Mouse (Mus musculus) gastrocnemius, postnatal 4 days (tissue): ENCODE results near the gene Tmem213. TPM values are rescaled to one million over a fixed set of nuclear protein-coding genes. Genes with fewer than 3 reads are reported as not detected.

Experiments used
- DNase-seq, 2 experiments: peaks; one replicate each; pipeline ENCODE4 v3.0.0; 2021 to 2022; ENCODE audit warnings: low spot score in 2 of 2, mixed read lengths in 2 of 2
- total RNA-seq, 2 experiments: library from RNA; stranded (reverse); gene quantifications; 2 replicates each; pipeline ENCODE4 v1.2.3; 2021

Gene Tmem213
- total RNA-seq, 2 experiments from 2014 or later = not detected

DNA sequence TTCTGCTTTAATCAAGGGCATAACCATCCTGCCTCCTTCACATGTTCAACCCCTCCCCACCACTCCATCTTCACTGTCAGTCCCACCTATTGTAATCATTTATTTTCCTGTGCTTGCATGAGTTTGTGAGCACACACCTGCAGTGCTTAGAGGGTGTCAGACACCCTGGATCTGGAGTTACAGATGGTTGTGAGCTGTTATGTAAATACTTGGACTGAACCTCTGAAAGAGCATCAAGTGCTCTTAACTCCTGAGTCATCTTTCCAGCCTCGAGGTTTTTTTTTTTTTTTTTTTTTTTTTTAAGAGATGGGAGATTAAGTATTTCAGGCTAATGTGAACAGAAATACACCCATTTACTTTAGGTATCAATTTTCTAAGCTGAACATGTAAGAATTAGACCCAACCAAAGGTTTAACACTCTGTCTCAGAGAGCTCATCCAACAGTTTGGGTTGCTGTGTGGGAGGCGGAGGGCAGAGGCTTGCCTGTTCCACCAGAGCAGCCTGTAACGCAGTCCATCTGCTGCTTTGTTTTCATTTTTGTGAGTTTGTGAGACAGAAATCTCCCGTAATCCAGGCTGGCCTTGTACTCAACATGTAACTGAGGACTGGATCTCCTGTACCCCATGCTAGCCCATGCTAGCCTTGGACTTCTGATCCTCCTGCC is 7.2 kb downstream of the Tmem213 start:
- no peak for DNase-seq

DNA sequence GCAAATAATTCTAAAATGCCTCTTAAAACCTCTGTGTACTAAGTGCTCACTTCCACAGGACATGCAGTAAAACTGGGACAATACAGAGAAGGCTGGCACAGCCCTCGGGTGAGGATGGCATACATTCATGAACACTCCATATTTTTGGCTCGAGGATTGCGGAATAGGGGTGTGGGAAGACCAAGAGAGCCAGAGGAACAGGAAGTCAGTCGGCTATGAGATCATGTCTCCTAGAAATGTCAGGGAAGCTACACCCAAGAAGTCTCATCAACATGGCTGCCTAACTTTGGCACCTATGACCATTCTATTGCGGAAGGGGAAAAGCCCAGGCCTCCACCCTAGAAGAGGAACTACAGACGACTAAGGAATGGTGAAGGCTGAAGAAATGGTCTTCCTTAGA is 9.3 kb downstream of the Tmem213 start:
- DNase-seq = no peak

DNA sequence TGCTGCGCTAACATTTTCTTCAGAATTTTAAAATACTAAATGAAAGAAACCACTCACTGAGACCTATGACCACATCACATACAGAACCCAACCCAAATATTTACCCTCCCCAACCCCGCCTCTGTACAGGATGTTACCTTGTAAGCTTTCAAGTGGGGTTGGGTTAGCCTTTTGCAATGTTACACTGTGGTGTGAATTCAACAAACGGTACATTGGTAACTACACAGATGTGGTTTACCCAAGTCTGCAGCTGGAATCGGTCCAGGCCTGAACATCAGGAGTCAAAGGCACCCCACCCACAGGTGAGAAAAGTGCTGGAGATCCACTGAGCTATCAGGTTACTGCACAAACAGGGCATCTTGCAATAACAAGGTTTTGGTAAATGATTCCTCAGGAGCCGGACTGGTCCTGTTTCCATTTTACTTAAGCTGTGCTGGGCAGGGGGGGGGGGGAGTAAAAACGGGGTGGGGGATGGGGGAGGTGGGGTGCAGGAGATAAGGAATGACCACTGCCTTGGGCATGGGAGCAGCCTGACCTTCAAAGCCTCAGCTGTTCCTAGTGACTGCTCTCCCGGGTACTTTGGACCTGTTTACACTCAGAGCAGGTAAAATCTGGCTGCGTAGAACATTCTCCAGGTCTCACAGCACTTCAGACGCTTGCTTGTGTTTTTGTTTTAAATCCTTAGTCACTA is 11.8 kb downstream of the Tmem213 start:
- no peak for DNase-seq

DNA sequence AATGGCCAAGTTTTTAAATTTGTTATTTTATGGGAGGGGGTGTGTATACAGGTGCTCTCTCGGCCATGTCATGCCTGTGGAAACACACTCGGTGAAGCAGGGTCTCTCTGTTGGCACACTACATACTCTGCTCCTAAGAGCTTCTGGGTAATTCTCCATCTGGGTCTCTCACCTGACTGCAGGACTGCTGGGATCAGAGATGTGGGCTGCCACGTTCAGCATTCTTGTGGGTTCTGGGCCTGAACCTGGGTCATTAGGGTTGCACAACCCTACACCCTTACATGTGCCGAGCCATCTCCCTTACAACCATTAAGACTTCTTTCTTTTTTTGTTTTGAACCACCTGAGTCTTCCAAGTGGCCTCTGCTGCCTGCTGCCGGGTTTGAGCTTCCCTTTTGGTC is 12.8 kb downstream of the Tmem213 start:
- DNase-seq = no peak

DNA sequence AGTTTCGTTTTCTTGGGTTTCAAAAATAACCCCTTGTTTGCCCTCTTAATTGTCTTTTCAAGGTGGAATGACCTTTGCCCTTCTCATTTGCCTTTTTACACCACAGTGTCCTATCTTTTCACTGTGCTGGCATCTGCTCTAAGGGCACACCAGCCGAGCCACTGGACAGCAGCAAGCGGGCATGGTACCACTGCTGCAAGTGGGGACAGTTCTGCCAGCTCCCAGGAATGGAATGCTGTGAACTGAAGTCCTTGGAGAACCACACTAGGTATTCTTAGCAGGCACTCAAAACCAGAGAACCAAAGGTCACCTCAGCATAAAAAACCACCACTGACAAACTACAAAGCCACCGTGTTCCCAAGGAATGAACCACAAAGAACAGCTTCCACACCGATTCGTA is 13.7 kb downstream of the Tmem213 start:
- no peak for DNase-seq

DNA sequence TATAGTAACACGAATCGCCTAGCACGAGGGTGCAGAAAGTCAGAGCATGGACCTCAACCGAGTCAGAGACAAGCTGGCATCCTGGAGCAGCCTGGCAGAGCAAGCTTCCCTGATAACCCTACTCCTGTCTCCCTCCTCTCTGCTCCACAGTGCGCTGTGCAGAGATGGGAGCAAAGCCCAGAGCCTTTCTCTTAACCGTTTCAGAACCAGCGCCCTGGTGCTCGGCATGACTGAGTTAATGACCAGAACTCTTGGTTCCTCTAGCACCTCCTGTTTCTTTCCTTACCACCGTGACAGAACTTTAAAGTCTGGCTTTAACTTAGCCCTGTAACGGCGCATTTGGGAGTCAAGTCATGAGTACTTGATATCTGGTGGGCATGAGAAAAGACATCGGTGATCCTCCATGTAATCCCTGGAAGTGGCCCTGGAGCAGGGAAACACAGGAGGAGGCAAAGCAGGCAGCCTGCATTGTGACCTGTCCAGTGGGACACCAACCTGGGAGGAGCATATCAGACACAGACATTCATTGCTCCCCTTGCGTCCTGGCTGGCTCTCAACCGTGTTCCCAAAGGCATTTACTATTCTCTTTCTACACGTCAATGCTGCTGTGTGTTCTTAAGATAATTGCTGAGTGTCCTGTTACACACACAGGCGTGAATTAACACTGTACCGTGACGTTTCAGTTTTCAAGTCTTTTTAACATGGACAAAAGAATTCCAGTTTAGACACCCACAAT is 14.6 kb downstream of the Tmem213 start:
- no peak for DNase-seq

DNA sequence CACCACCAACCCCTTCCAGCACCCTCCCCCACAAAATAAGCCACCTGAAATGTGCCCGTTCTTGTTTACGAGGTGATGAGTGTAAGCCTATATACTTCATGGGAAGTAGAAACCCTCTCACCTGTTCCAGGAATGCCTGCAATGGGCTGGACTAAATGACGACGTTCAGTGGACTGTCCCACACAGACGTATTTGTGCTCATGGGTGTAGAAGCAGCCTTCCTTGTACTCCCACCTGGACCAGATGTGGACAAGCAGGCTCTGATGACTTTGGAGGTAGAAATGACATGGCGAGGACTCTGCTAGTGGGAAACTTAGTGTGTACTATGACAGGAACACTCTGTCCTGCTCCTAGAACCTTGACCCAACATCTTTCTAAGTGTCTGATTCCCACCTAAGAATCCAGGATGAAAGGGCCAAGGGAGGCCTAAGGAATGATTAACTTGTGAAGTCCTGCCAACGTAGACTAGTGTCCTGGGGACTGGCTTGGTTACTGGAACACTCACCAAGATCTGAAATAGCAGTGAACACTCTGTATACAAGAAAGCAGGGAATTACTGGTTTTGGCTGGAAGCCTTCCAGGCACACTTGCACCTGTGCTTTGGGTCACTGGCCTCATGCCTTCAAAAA is 15.3 kb downstream of the Tmem213 start, which contains the start of gene Atp6v0a4:
Gene Atp6v0a4 (minus strand): TSS at position 380 of the 629 bp plus-strand sequence.
- DNase-seq = no peak

DNA sequence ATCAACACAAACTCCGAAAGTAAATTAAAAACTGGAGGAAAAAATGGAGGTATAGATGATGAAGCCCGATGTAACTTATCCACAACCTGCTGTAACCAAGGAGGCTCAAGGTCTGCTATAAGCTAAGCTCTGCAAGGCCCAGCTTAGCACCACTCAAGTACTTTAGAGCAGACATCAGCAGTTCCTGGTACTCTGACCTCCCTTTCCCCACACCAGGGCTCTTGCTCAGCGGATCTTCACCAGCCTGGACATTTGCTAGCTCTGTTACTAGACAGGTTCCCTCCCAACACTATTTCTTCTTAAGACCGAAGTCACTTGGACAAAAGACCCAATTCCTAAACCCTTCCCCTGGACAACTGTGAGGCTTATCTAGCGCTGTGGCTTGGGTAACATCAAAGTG is 15.8 kb downstream of the Tmem213 start:
- no peak for DNase-seq

DNA sequence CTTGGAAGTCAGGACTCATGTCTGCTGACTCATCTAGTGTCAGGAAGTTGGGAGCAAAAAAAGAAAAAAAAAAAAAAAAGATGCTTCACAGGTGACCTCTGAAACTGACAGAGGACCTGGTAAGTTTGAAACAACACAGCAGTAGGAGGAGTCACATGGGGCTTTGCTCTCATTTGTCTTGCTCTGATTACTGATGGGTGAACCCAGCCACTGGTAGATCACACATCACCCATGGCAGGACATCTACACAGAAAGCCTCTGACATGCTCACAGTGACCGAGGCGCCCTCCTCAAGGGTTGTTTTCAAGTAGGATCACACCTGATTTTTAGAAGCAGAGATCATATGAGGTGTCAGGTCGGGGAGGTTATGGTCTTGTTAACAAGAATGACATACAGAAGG is 16.4 kb downstream of the Tmem213 start:
- no peak for DNase-seq

DNA sequence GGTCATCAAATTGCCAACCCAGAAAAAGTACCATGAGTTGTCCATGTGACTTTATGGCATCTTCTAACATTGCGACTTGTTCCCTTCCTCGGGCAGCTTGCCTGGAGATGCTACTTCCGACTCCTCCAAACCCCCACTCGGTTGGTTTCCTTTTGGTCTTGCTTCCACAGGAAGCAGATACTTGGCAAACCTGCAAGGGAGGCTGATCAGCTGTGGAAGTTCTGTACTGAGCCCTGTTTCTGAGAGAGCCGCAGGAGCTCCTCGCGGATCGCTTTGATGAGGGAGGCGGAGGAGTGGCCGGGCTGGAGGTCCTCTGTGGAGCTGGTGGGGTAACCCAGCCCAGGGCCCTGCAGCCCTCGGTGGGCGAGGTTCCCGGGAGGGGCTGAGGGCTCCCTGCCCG is 19.1 kb downstream of the Tmem213 start:
- no peak for DNase-seq

DNA sequence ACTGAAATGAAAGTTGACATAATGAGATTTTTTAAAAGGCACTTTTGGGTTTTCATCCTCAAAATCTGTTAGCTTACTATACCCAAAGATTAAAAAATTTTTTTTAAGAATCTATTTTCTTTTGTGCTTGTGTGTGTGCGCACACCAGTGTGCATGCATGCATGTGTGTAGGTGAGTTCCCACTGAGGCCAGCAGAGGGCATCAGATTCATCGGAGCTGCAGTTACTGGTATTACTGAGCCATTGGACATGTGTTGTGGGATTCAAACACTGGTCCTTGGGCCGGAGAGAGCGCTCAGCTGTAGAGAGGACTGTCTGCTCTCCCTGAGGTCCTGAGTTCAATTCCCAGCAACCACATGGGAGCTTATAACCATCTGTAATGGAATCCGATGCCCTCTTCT is 20.8 kb downstream of the Tmem213 start:
- DNase-seq = no peak

DNA sequence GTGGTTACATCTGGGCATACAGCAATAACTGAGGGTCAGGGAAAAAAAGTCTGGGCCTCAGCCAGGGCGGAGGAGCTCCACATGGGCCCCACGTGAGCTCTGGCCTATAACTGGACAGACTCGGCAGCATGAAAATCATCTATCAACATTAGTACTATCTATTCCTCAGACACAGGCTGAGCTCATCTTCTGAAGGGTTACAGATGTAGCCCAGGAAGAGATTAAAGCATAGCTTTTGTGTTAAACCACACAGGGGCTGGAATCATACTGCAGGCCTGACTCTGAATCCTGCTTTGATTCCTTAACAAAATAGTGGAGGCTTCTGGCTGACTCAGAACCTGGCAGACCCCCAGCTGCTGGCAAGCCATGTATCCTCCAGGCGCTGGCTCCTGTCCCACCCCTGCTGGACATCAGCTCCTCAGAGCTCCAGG is 22.8 kb downstream of the Tmem213 start:
- DNase-seq = peak; percentile 55 to 72

DNA sequence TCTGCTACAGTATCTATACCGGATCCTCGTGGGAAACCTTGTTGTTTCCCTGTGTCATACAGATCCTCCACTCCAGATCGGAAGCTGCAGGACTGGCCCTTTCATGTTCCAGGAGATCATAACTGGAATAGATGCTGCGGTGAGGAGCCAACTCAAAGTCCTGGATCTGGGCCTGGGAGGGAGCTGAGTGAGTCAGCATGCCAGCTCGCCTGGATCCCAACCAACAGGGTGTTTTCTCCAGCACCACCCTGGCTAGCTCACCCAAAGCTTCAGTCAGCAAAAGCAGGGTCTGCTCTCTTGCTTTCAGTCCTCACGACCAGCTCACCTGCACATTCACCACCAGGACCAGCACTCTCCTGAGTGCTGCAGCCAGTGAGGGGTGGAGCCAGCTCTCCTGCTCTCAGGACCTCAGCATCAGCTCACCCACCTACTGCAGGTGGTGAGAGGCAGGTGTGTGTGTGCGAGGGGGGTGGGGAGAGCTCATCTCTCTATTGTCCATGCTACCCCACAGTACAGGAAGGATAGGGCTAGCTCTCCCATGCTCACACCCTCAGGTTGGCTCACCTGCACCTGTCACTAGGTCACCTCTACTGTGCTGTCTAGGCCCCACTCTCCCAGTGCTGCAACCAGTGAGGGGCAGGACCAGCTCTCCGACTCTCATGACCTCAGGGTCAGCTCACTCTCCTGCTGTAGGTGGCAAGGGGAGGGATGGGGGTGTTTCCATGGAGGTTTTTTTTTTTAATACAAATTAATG is 25.9 kb downstream of the Tmem213 start:
- no peak for DNase-seq

DNA sequence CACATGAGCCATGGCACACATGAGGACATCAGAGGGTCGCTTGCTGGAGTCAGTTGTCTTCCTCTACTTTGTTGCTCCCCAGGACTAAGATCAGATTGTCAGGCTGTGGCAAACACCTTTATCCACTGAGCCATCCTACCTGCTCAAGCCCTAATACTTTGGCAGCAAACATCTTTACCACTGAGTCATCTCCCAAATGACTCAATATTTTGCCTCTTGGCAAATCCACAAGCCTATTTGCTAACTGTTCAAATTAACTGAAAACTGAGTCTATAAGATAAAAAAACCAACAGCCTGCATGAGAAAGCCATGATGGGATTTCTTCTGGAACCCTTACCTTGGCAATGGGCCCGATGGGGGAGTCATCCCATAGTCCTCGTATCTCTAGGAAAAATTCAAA is 30.0 kb downstream of the Tmem213 start:
- no peak for DNase-seq

DNA sequence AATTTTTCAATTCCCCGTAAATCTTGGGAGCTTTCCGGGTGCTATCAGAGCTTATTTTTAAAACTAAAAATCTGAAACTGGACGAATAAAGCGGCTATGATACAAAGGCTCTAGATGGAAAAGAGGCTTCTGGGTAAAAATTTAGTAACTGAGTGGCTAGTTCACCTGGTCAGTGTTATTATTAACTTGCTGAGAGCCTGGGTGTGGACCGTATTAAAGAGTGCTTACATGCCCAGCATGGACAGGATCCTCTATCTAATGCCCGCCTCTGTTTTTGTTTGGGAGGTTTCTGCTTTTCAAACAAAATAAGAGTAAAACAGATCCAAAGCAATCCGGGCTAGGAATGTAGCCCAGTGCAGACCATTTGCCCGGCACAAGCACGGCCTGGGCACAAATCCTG is 31.3 kb downstream of the Tmem213 start:
- DNase-seq = no peak

DNA sequence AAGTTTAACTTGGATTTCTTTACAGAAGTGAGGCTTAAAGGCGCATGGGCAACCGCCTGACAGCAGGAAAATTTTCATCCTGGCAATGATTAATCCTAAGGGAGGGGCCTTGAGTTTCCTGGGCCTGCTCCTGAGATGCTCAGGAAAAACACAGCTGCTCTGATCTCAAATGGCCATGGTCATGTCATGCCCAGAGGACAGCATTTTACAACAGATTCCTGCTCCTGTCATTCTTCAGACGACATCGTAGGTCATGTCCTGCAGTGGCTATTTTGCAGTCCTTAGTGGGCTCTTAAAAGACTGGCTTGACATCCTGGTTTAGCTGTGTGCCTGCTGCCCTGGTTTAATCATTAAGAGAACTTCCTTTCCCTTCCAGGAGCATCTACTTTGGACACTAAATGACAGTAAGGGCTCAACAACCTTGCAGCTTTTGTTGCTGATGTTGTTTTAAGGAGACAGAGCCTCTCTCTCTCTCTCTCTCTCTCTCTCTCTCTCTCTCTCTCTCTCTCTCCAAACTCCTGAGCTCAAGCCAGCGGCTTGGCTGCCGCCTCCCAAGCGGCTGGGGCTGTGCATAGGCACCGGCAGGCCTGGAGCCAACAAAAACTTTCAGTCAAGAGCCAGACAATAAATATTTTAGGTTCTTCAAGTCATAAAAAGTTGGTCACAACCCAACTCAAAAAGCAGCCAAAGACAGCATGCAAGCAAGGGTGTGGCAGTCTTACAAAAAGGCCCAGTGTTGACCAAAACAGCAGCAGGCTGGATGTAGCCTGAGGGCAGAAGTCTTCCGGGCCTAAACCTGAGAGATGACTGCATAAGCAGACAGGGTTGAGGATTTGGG is 35.3 kb downstream of the Tmem213 start:
- peak; percentile 33 to 78 for DNase-seq

DNA sequence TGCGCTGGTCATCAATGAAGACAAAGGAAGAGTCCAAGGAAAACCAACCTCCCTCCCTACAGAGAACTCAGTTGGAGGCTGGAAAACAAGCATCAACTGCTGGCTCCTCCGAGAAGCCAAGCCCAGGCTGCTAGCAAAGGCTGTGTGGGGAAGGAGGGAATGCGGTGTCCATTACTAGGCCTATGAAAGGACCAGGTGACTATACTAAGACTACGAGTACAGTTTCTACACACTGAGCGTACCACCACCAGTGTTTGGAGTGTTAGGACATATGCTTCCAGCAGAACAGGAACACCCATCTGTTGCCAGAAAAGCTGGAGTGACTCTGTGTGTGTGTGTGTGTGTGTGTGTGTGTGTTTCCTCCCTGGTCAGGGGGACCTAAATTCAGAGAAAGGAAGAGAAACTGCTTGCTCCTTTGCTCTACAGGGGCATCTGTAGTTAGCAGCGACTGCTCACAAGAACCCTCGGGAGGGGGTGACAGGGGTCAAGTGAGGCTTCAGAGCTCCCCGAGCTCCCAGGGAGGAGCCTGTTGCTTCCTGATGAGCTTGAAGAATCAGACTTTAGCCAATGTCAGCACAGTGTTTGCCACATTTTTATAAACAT is 36.5 kb downstream of the Tmem213 start:
- no peak for DNase-seq

DNA sequence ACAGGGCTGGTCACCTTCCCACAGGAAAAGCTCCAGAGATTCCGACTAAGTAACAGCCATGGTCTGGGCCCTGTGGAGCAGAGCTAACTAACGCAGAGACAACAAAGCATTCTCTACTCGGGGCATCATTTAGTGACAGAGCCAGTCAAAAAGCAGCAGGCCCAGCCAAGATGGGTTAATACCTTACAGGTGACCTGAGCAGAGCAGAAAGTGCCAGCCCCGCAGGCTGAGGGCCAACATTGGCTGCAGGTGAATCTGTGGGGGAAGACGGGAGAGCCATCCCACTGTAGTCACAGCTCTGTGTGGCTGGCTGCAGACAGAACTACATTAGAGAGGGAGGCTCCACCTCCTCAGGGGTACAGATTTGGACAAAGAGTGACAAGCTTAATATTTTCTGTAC is 38.2 kb downstream of the Tmem213 start:
- DNase-seq = no peak

DNA sequence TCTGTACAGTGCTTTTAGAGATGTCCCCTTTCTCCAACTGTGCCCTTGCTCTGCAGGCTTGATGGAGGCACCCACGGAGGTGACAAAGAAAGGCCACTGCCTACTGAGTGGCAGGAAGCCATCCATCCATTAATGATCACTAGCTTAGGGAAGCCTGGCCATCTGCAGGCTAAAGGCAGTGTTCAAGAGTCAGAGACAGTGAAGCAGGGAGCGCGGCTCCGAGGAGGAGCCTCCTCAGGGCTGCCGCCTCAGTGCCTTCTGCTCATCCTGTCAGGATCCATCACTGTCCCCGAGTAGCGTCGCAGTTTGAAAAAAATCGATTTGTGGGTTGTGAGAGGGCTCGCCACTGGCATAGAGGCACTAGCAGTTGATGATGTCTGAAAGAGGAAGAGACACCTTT is 39.6 kb downstream of the Tmem213 start:
- DNase-seq = no peak

DNA sequence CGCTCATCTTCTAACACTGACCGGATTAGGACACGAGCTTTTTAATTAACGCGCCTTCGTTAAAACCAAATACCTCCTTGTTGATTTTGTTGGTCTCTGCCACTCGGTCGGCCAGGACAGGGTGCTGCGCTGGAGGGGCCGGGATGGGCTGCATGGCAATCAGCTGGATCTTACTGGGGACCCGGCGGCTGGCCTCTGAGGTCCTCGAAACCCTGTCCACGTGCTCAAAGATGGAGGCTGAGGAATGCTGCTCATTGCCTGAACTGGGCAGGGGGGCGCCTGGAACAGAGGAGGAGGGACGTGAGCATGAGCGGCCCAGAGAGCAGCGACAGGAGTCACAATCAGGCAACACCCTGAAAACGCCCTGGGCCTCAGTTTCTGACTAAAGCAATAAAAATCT is 40.4 kb downstream of the Tmem213 start:
- no peak for DNase-seq
